In genomic region chr9:44966815-44967242, GRCm38 (mm10) we compare ENCODE assay signal across 8 mouse cellular contexts. TPM values are rescaled to one million over a fixed set of nuclear protein-coding genes. Genes with fewer than 3 reads are reported as not detected.
DNase-seq lines count a peak whose midpoint lies in the region; ATAC-seq and TF ChIP-seq lines count a peak whose summit lies in the region.

No protein-coding gene starts in this region.

- H3K36me3 ChIP-seq in liver, postnatal 0 days (replicated peaks; ENCODE audit: insufficient read depth, low read length) = peaks cover 8% of the 10 kb centered on the region

- H3K9me3 ChIP-seq in liver, postnatal 0 days (ENCODE audit: low read length) = no peaks in the 10 kb centered on the region

- 22% methylated on average over 3 of the region's 3 CpGs for WGBS in liver, postnatal 0 days (ENCODE audit: insufficient replicate concordance)

- H3K4me3 ChIP-seq in liver, postnatal 0 days (ENCODE audit: low read depth, low read length) = no peak overlapping the region

- peak; percentile 19; the same call in 1 of the 2 replicates for ATAC-seq in liver, postnatal 0 days

- H3K9ac ChIP-seq in liver, postnatal 0 days (replicated peaks) = no peak overlapping the region

- no peak overlapping the region for H3K4me2 ChIP-seq in liver, postnatal 0 days (ENCODE audit: low read depth, low read length)

- peak; percentile 91 for TF ChIP-seq CTCF in liver, postnatal 0 days (IDR thresholded peaks at IDR 0.05; ENCODE audit: low read depth)

- peaks cover 10% of the 10 kb centered on the region; the same call in 1 of the 2 replicates for H3K4me1 ChIP-seq in liver, postnatal 0 days (ENCODE audit: insufficient read depth)

- no peak overlapping the region for H3K27ac ChIP-seq in liver, postnatal 0 days (ENCODE audit: low read depth)

- no peaks in the 10 kb centered on the region for H3K27me3 ChIP-seq in liver, postnatal 0 days (ENCODE audit: insufficient read depth, low read length)

- peak; percentile 47; the same call in 1 of the 2 replicates for TF ChIP-seq EP300 in liver, postnatal 0 days (IDR thresholded peaks at IDR 0.05; ENCODE audit: low read depth)

- peak; percentile 80 to 82 for DNase-seq in B cell, adult 2 months
- peak; percentile 91 for DNase-seq in NIH3T3 (ENCODE audit: low read depth)
- DNase-seq in cerebellum, adult 9-11 months = peak; percentile 82
- peak; percentile 67 for DNase-seq in gastrocnemius, postnatal 25 days
- DNase-seq in kidney, postnatal 14 days = peak; percentile 86
- DNase-seq in liver, postnatal 0 days = peak; percentile 79
- DNase-seq in retina, postnatal 7 days (ENCODE audit: low read depth, low spot score) = peak; percentile 43
- DNase-seq in thymus, postnatal 4 days = peak; percentile 90

RNA-seq across cellular contexts. Expression of gene Ube4a, which starts 1.4 kb away (rescaled TPM):
- total RNA-seq in gastrocnemius, postnatal 25 days (2021) = 10 to 100 TPM; 32.9 to 35.5 TPM
- 7.5 and 7.9 TPM in 2 replicates for polyA plus RNA-seq in liver, postnatal 0 days (2015; fragmentation: Nextera tagmentation; extraction: Ambion mirVana)

RNA-seq across cellular contexts. Expression of gene Cd3g, which starts 13.4 kb away (rescaled TPM):
- under 1 TPM in 1 of 2 experiments, not detected in 1; 0.54 TPM for total RNA-seq in gastrocnemius, postnatal 25 days (2021)
- 1.8 and 2.2 TPM in 2 replicates for polyA plus RNA-seq in liver, postnatal 0 days (2015; fragmentation: Nextera tagmentation; extraction: Ambion mirVana)

RNA-seq across cellular contexts. Expression of gene Cd3d, which starts 14.8 kb away (rescaled TPM):
- not detected for total RNA-seq in gastrocnemius, postnatal 25 days (2021)
- polyA plus RNA-seq in liver, postnatal 0 days (2015; fragmentation: Nextera tagmentation; extraction: Ambion mirVana) = 0.17 and 0.46 TPM in 2 replicates

RNA-seq across cellular contexts. Expression of gene Cd3e, which starts 42.6 kb away (rescaled TPM):
- total RNA-seq in gastrocnemius, postnatal 25 days (2021) = under 1 TPM in 1 of 2 experiments, not detected in 1; 0.43 TPM
- polyA plus RNA-seq in liver, postnatal 0 days (2015; fragmentation: Nextera tagmentation; extraction: Ambion mirVana) = not detected in 2 replicates

RNA-seq across cellular contexts. Expression of gene Atp5l, which starts 46.3 kb away (rescaled TPM):
- 100 to 1,000 TPM; 769 to 791 TPM for total RNA-seq in gastrocnemius, postnatal 25 days (2021)
- polyA plus RNA-seq in liver, postnatal 0 days (2015; fragmentation: Nextera tagmentation; extraction: Ambion mirVana) = 764 and 787 TPM in 2 replicates
